Mouse (Mus musculus): Measurements from ENCODE around the gene Gm37240.

DNA sequence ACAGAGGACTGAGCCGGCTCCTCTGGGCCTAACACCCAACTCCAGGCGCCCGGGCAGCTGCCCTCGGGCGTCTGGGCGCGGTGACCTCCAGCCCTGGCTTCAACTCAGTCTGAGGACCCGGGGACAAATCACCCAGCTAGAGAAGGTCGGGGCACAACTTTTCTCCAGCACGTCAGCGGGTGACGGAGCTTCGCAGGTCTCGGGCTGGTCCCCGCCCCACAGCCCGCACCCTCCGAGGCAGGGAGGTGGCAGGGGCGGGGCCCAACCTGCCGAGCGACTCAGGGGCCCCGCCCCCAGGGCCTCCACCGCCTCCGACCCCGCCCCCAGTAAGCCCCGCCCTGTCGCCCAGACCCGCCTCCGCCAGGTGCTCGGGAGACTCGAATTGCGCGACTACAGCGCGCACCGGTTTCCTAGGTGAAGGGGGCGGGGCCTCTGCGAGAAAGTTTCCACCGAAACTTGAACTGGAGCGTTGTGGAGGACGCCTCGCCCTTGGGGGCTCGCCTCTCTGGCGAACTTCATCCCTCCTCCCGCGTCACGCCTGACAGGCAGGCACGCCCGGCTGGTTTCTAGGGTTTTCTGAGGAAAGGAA, at the start of gene Gm37240, which contains the start of gene Glt28d2:
- no peak for TF ChIP-seq POLR2A (IDR thresholded peaks at IDR 0.05; ENCODE audit: insufficient read depth, low read length)
- no peak for TF ChIP-seq CTCF (IDR thresholded peaks at IDR 0.05; ENCODE audit: low read depth, low read length)

All from ES-Bruce4 (cell line).